Mouse (Mus musculus) CH12F3 (cell line): ENCODE results near the gene Oaz1.

Experiments used
- in situ Hi-C: fragments of 300-500 bp; cut with MboI; formaldehyde crosslinking; loops from 2 replicates; pipeline ENCODE4 v1.14.3; 2020; ENCODE audit warnings: low sequenced_read_pairs

Gene Oaz1

GRCm38 (mm10) chr10:80826151-80827062 is at the start of gene Oaz1:
Gene Oaz1, plus strand, starts transcription at chr10:80826656.
- in situ Hi-C loops, result no loop called here

GRCm38 (mm10) chr10:80777123-80777522 is 49.3 kb upstream of the Oaz1 start:
- in situ Hi-C loops, result no loop called here

- in situ Hi-C loops, result no loop called here
These were observed 46.9 kb upstream of the Oaz1 start for GRCm38 (mm10) chr10:80779565-80779964.

- in situ Hi-C loops, result no loop called here
These were observed 42.2 kb upstream of the Oaz1 start for GRCm38 (mm10) chr10:80784302-80784701.

- in situ Hi-C loops, result no loop called here
These were observed 41.6 kb upstream of the Oaz1 start for GRCm38 (mm10) chr10:80784871-80785270.

GRCm38 (mm10) chr10:80785963-80786362 is 40.5 kb upstream of the Oaz1 start:
- in situ Hi-C loops, result no loop called here

- in situ Hi-C loops, result no loop called here
These were observed 38.9 kb upstream of the Oaz1 start for GRCm38 (mm10) chr10:80787517-80787916.

GRCm38 (mm10) chr10:80790761-80791404 is 35.6 kb upstream of the Oaz1 start:
- in situ Hi-C loops, result no loop called here

- in situ Hi-C loops, result no loop called here
These were observed 34.8 kb upstream of the Oaz1 start for GRCm38 (mm10) chr10:80791476-80792174.

- in situ Hi-C loops, result no loop called here
These were observed 34.1 kb upstream of the Oaz1 start for GRCm38 (mm10) chr10:80792175-80793032.

GRCm38 (mm10) chr10:80793033-80793784 is 33.2 kb upstream of the Oaz1 start:
- in situ Hi-C loops, result no loop called here

GRCm38 (mm10) chr10:80793803-80794202 is 32.7 kb upstream of the Oaz1 start:
- in situ Hi-C loops, result no loop called here

GRCm38 (mm10) chr10:80794750-80795149 is 31.7 kb upstream of the Oaz1 start:
- in situ Hi-C loops, result no loop called here

GRCm38 (mm10) chr10:80796307-80796848 is 30.1 kb upstream of the Oaz1 start:
- in situ Hi-C loops, result no loop called here

- in situ Hi-C loops, result no loop called here
These were observed 29.0 kb upstream of the Oaz1 start for GRCm38 (mm10) chr10:80797186-80798149.

GRCm38 (mm10) chr10:80798150-80799006 is 28.1 kb upstream of the Oaz1 start, which contains the start of the genes Sf3a2 and Plekhj1:
Gene Sf3a2, plus strand, starts transcription at chr10:80798198.
Gene Plekhj1, minus strand, starts transcription at chr10:80798626.
- in situ Hi-C loops, result no loop called here

- in situ Hi-C loops, result no loop called here
These were observed 27.3 kb upstream of the Oaz1 start for GRCm38 (mm10) chr10:80799070-80799566.
